Mouse (Mus musculus) midbrain, embryonic 10.5 days (tissue): ENCODE results near the gene Ly75. TPM values are rescaled to one million over a fixed set of nuclear protein-coding genes. Genes with fewer than 3 reads are reported as not detected.

Experiments used
- DNase-seq: peaks from one replicate; pipeline ENCODE4 v3.0.0-alpha.2; 2017; ENCODE audit warnings: low spot score
- H3K27ac ChIP-seq: fragments of 300-500 bp; sonication (generic); replicated peaks from 2 replicates; pipeline ENCODE4 v1.5.1; 2016; ENCODE audit warnings: mild to moderate bottlenecking
- H3K27me3 ChIP-seq: fragments of 300-500 bp; sonication (generic); 2 replicates; pipeline ENCODE4 v1.6.1; 2016; ENCODE audit warnings: low read depth, mild to moderate bottlenecking; ENCODE audit not compliant: poor library complexity, severe bottlenecking
- H3K36me3 ChIP-seq: fragments of 300-500 bp; sonication (generic); 2 replicates; pipeline ENCODE4 v1.6.1; 2016; ENCODE audit warnings: mild to moderate bottlenecking, moderate library complexity
- H3K4me1 ChIP-seq: fragments of 300-500 bp; sonication (generic); 2 replicates; pipeline ENCODE4 v1.6.1; 2016
- H3K4me3 ChIP-seq: fragments of 300-500 bp; sonication (generic); 2 replicates; pipeline ENCODE4 v1.5.1; 2016; ENCODE audit warnings: mild to moderate bottlenecking, moderate library complexity
- H3K9me3 ChIP-seq: fragments of 300-500 bp; sonication (generic); replicated peaks from 2 replicates; pipeline ENCODE4 v1.6.1; 2016; ENCODE audit warnings: mild to moderate bottlenecking
- WGBS: fragments of 180-500 bp; shearing (Covaris S2); methylation state at CpG from one replicate; pipeline ENCODE4 v1.1.7; 2016; 5-methylcytosine and 5-hydroxymethylcytosine counted together
- polyA plus RNA-seq: library from polyadenylated mRNA; unstranded; fragments of >200 nt; fragmentation: Nextera tagmentation; extraction: Ambion mirVana; gene quantifications from 2 replicates; pipeline ENCODE4 v1.2.1, GENCODE M21; 2016

Ly75 gene
- 3.2 and 3.6 TPM in 2 replicates for polyA plus RNA-seq

GRCm38 (mm10) chr2:60382858-60383669 lies at the start of gene Ly75:
Gene Ly75 (minus strand): TSS chr2:60383303.
- WGBS: 2% methylated on average over 46 of the region's 46 CpGs
- peaks cover 33% of the 10 kb centered on the region for H3K27me3 ChIP-seq
- peak within 1 kb of the TSS; percentile 79 for H3K27ac ChIP-seq
- H3K4me1 ChIP-seq: peaks cover 15% of the 10 kb centered on the region
- no peaks in the 10 kb centered on the region for H3K9me3 ChIP-seq
- peak; percentile 92 for DNase-seq
- peak within 1 kb of the TSS; percentile 67 for H3K4me3 ChIP-seq
- H3K36me3 ChIP-seq: no peaks in the 10 kb centered on the region

DNA sequence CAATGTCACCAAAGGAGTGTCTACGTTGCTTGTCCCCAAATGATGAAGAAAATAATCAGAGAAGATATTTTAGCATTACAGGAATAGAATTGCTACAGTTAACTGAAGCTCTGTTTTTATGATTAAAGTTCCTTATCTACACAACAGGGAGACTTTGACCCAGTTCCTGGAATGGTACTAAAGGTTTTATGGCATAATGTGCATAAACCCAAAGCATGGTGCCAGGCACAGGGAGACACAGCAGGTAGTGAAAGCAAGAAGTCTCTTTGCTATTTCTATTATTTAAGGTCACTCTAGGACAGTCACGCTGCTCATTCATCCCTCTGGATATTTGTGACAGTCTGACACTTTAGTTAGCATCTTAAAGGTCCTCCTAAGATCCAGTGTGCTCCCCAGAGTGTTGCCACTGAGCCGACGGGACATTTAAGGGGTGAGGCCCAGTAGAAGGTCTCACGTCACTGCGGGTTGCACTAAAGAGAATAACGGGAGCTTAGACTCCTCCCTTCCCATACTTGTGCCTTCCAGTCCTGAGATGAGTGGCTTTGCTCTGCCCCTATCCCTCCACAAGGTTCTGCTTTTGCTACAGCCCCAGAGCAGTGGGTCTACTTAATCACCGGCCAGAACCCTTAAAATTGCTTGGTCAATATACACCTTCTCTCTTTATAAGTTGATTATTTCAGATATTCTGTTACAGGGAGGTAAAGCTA lies 47.4 kb upstream of the Ly75 start:
- H3K27me3 ChIP-seq: no peaks in the 10 kb centered on the region
- H3K4me1 ChIP-seq: no peaks in the 10 kb centered on the region
- H3K36me3 ChIP-seq: no peaks in the 10 kb centered on the region
- no peak for DNase-seq
- H3K9me3 ChIP-seq: no peaks in the 10 kb centered on the region
- H3K4me3 ChIP-seq: no peak overlapping the region
- WGBS: 82% methylated on average over 8 of the region's 8 CpGs
- H3K27ac ChIP-seq: no peak overlapping the region

DNA sequence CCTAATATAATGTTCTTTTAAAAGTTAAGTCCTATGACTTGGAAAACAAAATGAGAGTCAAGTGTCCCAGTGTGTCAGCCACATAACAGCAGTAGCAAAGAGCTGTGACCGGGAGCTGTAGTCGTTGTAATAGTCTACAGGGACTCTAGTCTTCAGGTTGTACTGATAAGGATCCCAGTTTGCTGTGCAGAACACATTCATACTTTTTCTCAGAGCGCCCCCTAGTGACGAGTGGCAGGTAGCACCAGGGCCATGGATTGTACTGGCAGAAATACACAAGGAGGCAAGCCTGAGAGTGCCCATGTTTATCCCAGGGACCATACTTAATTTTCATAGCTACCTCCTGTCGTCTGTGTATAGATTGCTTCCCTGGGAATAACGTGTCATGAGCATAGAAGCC lies 35.0 kb upstream of the Ly75 start:
- no peaks in the 10 kb centered on the region for H3K9me3 ChIP-seq
- no peak overlapping the region for H3K27ac ChIP-seq
- DNase-seq: peak; percentile 70
- H3K4me1 ChIP-seq: no peaks in the 10 kb centered on the region
- H3K36me3 ChIP-seq: no peaks in the 10 kb centered on the region
- WGBS: 14% methylated on average over 6 of the region's 6 CpGs
- H3K4me3 ChIP-seq: no peak overlapping the region
- no peaks in the 10 kb centered on the region for H3K27me3 ChIP-seq

- 59% methylated on average over 8 of the region's 8 CpGs for WGBS
- Histone ChIP-seq H3K27ac (no peak overlapping the region), H3K9me3 (no peaks in the 10 kb centered on the region), H3K27me3 (no peaks in the 10 kb centered on the region), H3K36me3 (no peaks in the 10 kb centered on the region), H3K4me1 (0 out of 2 replicates have a peak, but pooled peaks cover under 1% of the 10 kb centered on the region), H3K4me3 (no peak overlapping the region)
- no peak for DNase-seq
These were observed 31.2 kb upstream of the Ly75 start for GRCm38 (mm10) chr2:60414334-60414733.

DNA sequence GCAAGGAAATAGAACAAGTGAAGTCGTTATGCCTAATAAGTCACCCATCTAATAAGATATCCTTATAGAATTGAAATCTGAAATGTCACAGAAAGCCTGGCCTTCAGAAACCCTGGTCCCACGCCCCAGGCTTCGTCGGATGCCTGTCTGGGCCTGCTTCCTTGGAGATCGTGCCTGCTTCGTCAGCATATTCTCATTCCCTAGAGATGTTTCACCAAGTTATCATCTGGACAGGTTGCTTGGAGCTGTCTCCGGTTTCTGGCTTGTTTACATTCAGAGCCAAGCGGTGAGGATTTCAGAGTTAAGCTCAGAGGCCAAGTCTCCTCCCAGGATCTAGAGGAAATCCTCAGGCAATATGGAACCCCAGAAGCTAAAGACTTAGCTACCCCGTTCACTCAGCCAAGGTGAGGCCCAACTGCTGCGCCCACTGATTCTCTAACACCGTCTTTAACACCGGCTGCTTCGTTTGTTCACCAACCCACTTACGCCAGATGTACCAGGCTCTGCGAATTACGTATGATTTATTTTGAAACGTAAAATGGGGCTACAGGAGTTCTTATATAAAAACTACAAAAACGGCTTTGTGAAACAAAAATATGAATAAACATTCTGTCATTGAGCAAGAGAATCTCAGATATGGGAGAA lies 30.0 kb upstream of the Ly75 start:
- no peak overlapping the region for H3K27ac ChIP-seq
- H3K27me3 ChIP-seq: no peaks in the 10 kb centered on the region
- H3K9me3 ChIP-seq: no peaks in the 10 kb centered on the region
- WGBS: 90% methylated on average over 18 of the region's 18 CpGs
- H3K4me1 ChIP-seq: peaks cover 6% of the 10 kb centered on the region
- no peaks in the 10 kb centered on the region for H3K36me3 ChIP-seq
- no peak for DNase-seq
- no peak overlapping the region for H3K4me3 ChIP-seq

DNA sequence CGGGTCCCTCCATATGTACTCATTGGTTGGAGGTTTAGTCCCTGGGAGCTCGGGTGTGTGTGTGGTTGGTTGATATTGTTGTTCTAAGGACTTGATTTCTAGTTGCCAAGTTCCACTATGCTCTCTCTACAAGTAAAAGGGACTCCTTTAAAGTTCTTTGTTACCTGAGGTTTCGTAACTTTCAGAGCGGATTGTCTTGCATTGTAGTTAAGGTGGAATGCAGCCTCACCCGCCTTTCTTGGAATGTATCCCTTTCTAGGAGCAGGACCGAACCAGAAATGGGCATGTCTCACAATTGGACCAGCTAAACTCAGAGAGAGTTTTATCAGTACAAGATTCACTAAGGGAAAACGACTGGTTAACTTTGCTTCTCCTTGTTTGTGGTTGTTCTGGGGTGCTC lies 28.1 kb upstream of the Ly75 start:
- H3K9me3 ChIP-seq: no peaks in the 10 kb centered on the region
- H3K4me3 ChIP-seq: no peak overlapping the region
- DNase-seq: no peak
- no peaks in the 10 kb centered on the region for H3K36me3 ChIP-seq
- no peaks in the 10 kb centered on the region for H3K27me3 ChIP-seq
- 89% methylated on average over 7 of the region's 7 CpGs for WGBS
- peaks cover 6% of the 10 kb centered on the region for H3K4me1 ChIP-seq
- no peak overlapping the region for H3K27ac ChIP-seq

GRCm38 (mm10) chr2:60409989-60410763 lies 27.1 kb upstream of the Ly75 start:
- DNase-seq: no peak
- peaks cover 6% of the 10 kb centered on the region for H3K4me1 ChIP-seq
- H3K27ac ChIP-seq: no peak overlapping the region
- no peak overlapping the region for H3K4me3 ChIP-seq
- no peaks in the 10 kb centered on the region for H3K27me3 ChIP-seq
- no peaks in the 10 kb centered on the region for H3K36me3 ChIP-seq
- no peaks in the 10 kb centered on the region for H3K9me3 ChIP-seq
- WGBS: 77% methylated on average over 11 of the region's 11 CpGs

DNA sequence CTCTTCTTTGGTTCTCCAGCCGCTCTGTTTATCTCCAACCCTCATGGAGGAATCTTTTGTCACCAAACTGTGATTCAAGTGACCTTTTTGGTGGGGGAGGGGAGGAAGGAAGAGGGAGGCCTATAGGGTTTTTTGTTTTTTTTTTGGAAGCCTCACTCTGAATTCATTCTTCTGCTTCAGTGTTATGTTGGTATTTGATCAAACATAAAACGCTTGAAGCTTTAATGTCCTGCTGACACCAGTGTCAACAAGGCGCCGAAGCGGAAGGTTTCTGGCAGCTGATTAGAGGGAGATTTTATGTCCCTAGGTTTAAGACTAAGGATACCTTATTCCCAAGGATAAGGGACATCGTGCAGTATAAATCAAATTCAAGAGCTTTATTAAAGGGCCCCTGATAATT lies 26.1 kb upstream of the Ly75 start:
- H3K27ac ChIP-seq: no peak overlapping the region
- H3K27me3 ChIP-seq: no peaks in the 10 kb centered on the region
- no peaks in the 10 kb centered on the region for H3K9me3 ChIP-seq
- 66% methylated on average over 6 of the region's 6 CpGs for WGBS
- DNase-seq: no peak
- peaks cover 6% of the 10 kb centered on the region for H3K4me1 ChIP-seq
- no peaks in the 10 kb centered on the region for H3K36me3 ChIP-seq
- H3K4me3 ChIP-seq: no peak overlapping the region

- Histone ChIP-seq H3K4me1 (peaks cover 6% of the 10 kb centered on the region), H3K36me3 (no peaks in the 10 kb centered on the region), H3K9me3 (no peaks in the 10 kb centered on the region), H3K4me3 (no peak overlapping the region), H3K27ac (no peak overlapping the region), H3K27me3 (no peaks in the 10 kb centered on the region)
- WGBS: 93% methylated on average over 2 of the region's 2 CpGs
- DNase-seq: no peak
These were observed 24.3 kb upstream of the Ly75 start for GRCm38 (mm10) chr2:60407387-60407786.

DNA sequence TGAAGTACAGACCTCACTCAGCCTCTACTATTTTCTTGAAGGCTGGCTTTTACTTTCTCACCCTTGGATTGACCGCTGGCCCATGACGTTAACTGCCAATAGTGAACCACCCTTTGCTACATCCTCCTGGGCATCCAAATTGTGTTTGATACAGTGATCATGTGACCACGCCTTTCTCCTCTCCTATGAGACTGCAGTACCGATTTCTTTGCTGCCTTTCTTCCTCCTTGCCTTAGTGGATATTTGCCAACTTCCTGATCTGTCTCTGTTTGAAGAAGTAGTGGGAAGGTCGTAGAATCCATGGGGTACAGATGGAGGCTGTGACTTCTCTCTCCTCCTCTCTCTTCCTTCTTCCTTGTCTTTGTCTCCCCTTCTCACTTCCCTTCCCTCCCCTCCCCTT lies 22.3 kb upstream of the Ly75 start:
- Histone ChIP-seq H3K9me3 (no peaks in the 10 kb centered on the region), H3K36me3 (no peaks in the 10 kb centered on the region), H3K27ac (no peak overlapping the region), H3K27me3 (no peaks in the 10 kb centered on the region), H3K4me3 (no peak overlapping the region), H3K4me1 (peaks cover 6% of the 10 kb centered on the region)
- WGBS: 96% methylated on average over 5 of the region's 5 CpGs
- no peak for DNase-seq

DNA sequence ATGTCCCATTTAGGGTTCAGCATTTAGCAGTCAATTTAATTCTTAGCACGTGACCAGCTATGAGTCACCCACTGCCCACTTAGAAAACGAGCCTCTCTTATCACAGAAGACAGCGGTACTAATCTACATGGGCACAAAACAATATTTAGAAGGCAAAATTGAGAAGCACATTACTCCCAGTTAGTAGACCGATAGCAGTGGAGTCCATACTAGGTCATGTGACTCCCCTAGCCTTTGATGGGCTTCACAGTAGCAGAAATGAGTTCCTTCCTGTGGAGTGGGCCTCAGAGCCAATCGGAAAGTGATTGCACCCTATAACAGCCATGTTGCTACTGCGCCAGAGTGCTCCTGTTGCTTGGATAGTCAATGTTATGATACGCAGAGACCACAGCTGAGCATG lies 21.7 kb upstream of the Ly75 start:
- H3K27ac ChIP-seq: no peak overlapping the region
- H3K27me3 ChIP-seq: no peaks in the 10 kb centered on the region
- H3K36me3 ChIP-seq: no peaks in the 10 kb centered on the region
- H3K4me1 ChIP-seq: peaks cover 6% of the 10 kb centered on the region
- H3K4me3 ChIP-seq: no peak overlapping the region
- no peaks in the 10 kb centered on the region for H3K9me3 ChIP-seq
- 92% methylated on average over 7 of the region's 7 CpGs for WGBS
- no peak for DNase-seq

DNA sequence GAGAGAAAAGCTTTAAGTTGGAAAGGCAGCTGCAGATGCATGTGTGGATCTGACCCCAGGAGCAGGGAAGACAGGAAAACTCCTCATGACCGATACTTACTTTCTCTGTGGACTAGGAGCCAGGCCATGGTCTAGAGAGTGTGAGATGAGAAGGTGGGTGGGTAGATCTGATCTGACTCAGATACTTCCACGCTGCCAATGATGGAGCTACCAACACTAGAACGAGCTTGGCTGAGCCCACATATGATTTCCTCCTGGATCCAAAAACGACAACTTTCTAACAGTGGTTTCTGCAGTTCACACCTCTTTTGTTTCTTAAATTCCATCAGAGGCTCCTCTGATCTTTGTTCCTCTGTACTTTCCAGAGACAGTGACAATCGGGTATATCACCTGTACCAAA lies 18.6 kb upstream of the Ly75 start:
- WGBS: 85% methylated on average over 5 of the region's 5 CpGs

More for the DNA sequence above, 18.6 kb upstream of the Ly75 start:
- H3K4me3 ChIP-seq: no peak overlapping the region
- no peaks in the 10 kb centered on the region for H3K36me3 ChIP-seq
- no peaks in the 10 kb centered on the region for H3K27me3 ChIP-seq
- H3K4me1 ChIP-seq: no peaks in the 10 kb centered on the region
- H3K9me3 ChIP-seq: no peaks in the 10 kb centered on the region
- H3K27ac ChIP-seq: no peak overlapping the region
- DNase-seq: no peak
